Mouse (Mus musculus) layer of hippocampus, postnatal 36 days (tissue): ENCODE results near the gene Syngap1. TPM values are rescaled to one million over a fixed set of nuclear protein-coding genes. Genes with fewer than 3 reads are reported as not detected.

ENCODE experiments used
- DNase-seq, 2 experiments: peaks; one replicate each; pipeline ENCODE4 v3.0.0; 2022
- total RNA-seq, 2 experiments: library from RNA; stranded (reverse); gene quantifications; 2 replicates each; pipeline ENCODE4 v1.2.3; 2021

The Syngap1 gene
- total RNA-seq, 2 experiments from 2014 or later: 449 to 485 TPM

- DNase-seq: no peak
These were observed 3.9 kb upstream of the Syngap1 start for GRCm38 (mm10) chr17:26936921-26937695.

- DNase-seq: peak in 1 of 2 experiments; percentile 1
These were observed 3.0 kb upstream of the Syngap1 start for GRCm38 (mm10) chr17:26937883-26938695.

GRCm38 (mm10) chr17:26938731-26939130, 2.3 kb upstream of the Syngap1 start:
- no peak for DNase-seq

GRCm38 (mm10) chr17:26939178-26939972, 1.7 kb upstream of the Syngap1 start, which contains the start of gene Cuta:
TSS of gene Cuta (minus strand) at chr17:26939569.
- peak; percentile 99 to 100 for DNase-seq

GRCm38 (mm10) chr17:26939973-26940300, 1.1 kb upstream of the Syngap1 start:
- peak in 1 of 2 experiments; percentile 10 for DNase-seq

- DNase-seq: peak in 1 of 2 experiments; percentile 1
These were observed 953 bp downstream of the Syngap1 start for GRCm38 (mm10) chr17:26941841-26942570.

- no peak for DNase-seq
These were observed 4.9 kb downstream of the Syngap1 start for GRCm38 (mm10) chr17:26945824-26946495.

- DNase-seq: peak; percentile 71 to 75
These were observed 5.5 kb downstream of the Syngap1 start for GRCm38 (mm10) chr17:26946567-26946966.

GRCm38 (mm10) chr17:26947231-26948100, 6.4 kb downstream of the Syngap1 start:
- DNase-seq: no peak

GRCm38 (mm10) chr17:26948316-26949050, 7.4 kb downstream of the Syngap1 start:
- DNase-seq: peak in 1 of 2 experiments; percentile 50

- peak in 1 of 2 experiments; percentile 47 for DNase-seq
These were observed 8.1 kb downstream of the Syngap1 start for GRCm38 (mm10) chr17:26949051-26949577.

GRCm38 (mm10) chr17:26949866-26950265, 8.8 kb downstream of the Syngap1 start:
- DNase-seq: peak in 1 of 2 experiments; percentile 60

- DNase-seq: no peak
These were observed 9.7 kb downstream of the Syngap1 start for GRCm38 (mm10) chr17:26950560-26951288.

GRCm38 (mm10) chr17:26951406-26951805, 10.4 kb downstream of the Syngap1 start:
- peak; percentile 75 to 76 for DNase-seq

GRCm38 (mm10) chr17:26951952-26952877, 11.2 kb downstream of the Syngap1 start:
- DNase-seq: no peak

- DNase-seq: no peak
These were observed 12.1 kb downstream of the Syngap1 start for GRCm38 (mm10) chr17:26953201-26953600.

- DNase-seq: no peak
These were observed 12.7 kb downstream of the Syngap1 start for GRCm38 (mm10) chr17:26953726-26954125.
